Mouse (Mus musculus) 3T3-L1 (cell line): ENCODE data around the gene Rprml.

ENCODE experiments used
- DNase-seq: peaks from one replicate; pipeline ENCODE4 v3.0.0-alpha.2; 2015; ENCODE audit warnings: low read depth, low spot score

Gene Rprml

DNA sequence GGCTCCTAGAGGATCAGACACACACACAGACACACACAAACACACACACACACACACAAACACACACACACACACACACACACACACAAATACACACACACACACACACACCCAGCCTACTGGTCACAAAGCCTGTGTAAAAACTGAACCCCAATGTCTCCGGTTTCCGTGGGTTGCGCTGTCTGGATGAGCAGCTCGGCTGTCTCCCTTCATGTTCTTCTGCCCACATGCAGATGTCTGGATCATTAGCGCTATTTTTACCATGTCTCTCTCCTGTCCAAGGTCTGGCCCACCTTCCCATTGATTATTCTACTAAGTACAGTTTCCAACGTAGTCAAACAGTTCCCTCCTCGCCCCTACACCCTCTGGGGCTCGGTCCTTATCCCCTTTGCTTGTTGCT, 13.7 kb downstream of the Rprml start:
- DNase-seq: no peak

- no peak for DNase-seq
These were observed 16.3 kb downstream of the Rprml start for GRCm38 (mm10) chr11:103665695-103666094.

DNA sequence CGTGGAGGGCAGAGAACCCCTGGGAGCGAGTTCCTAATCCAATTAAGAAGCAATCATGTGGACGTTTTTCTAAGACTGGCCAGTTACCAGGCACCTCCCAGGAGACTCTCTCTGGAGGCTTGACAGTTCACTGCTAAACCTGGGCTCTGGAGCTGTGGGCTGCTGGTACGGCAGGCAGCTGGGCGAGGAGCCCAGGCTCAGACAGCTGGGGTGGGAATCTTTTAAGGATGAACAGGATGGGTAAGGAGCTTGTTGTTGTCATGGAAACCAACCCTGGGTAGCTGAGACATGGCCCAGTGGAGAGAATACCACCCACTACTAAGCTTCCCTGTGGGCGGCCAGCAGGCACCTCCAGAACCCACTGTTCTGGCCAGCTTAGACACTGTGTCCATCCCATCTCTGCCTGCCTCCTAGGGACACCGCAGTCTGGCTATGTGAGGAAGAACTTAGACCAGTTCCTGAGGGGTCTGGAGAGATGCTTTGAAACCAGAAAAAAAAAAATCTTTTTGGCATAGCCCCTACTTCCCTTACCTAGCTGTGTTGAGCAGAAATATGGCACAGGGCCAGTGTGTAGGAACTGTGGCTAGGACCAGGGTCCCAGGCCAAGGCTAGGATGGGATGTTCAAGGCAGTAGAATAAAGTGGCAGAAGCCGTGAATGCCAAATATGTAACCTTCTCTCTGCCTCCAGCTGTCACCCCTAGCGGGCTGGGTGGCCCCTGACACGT, 17.0 kb downstream of the Rprml start:
- DNase-seq: peak; percentile 57

DNA sequence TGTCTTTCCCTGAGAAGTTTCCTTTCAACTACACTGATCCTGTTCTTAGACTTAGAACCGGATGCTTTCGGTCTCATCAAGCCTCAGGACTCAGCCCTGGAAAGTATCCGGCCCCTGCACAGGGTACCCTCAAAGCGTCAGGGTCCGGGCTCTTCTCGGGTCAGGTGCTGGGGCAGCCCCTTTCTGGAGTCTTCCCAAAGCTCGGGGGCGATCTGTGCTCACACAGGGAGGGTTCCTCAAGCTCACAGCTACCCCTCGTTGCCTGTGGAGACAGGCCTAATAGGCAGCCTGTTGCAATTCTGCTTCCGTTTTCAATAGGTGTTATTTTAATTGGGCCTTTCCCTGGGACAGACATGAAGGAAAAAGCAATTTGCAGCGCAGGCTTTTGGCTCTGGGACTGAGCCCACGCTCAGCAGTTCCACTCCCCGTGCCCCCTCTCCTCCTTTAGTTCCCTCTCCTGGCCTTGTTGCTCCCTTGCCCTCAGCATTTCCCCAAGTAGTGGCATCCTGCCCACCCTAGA, 17.6 kb downstream of the Rprml start:
- DNase-seq: no peak

DNA sequence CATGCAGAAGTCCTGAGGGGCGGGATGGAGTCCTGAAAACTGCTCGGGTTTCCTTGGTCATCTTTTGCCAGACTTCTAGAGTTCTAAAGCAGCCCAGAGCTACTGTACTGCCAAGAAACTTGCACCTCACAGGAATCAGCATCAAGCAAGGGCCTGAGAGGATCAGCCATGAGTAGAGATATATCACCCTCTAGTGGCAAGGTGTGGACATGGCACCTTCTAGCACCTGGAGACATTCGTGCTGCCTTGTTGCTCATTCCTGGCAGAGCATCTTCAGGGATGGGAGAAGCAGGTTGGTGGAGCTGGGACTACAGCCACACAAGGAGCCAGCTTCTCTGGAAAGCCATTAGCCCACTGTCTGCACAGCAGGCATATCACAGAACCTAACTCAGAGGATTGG, 26.2 kb downstream of the Rprml start:
- DNase-seq: peak; percentile 76

- DNase-seq: peak; percentile 69
These were observed 27.7 kb downstream of the Rprml start for GRCm38 (mm10) chr11:103677042-103677441.

- DNase-seq: peak; percentile 88
These were observed 34.4 kb downstream of the Rprml start for GRCm38 (mm10) chr11:103683667-103684334.

GRCm38 (mm10) chr11:103685261-103685736, 35.9 kb downstream of the Rprml start:
- DNase-seq: peak; percentile 60

GRCm38 (mm10) chr11:103686706-103687105, 37.3 kb downstream of the Rprml start:
- no peak for DNase-seq

GRCm38 (mm10) chr11:103688271-103688979, 39.1 kb downstream of the Rprml start:
- no peak for DNase-seq

DNA sequence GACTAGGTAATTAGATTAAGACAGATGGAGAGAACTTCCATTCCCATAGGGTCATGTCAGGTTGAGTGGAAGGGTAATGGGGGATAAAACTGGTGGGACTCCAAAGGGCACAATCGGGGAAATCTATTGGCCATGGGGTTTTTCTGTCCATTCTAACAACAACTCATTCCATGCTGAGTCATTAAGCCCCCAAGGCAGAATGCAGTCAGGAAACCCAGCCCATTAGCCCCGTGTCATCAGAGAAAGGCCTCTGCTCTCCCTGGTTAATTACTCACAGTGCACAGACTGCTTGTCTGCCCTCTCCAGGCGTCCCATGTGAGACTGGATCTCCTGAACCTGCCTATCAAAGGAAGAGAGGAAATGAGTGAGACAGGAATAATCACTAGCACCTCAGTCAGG, 39.6 kb downstream of the Rprml start:
- peak; percentile 74 for DNase-seq

GRCm38 (mm10) chr11:103691036-103691435, 41.7 kb downstream of the Rprml start:
- DNase-seq: no peak

DNA sequence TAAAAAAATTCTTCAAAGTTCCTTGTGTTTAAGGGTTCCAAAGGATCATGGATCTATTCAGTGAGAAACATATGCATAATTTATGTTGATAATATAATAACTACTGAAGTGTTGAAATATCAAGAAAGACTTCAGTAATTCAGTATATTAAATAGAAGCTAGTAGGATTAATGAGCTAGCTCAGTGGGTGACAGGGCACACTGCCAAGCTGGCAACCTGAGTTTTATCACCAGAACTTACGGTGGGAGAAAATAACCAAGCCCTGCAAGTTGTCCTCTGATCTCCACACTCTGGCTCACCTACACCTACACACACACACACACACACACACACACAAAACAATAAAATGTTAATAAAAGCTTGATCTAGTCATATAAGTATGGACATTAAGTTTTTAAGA, 43.9 kb downstream of the Rprml start:
- no peak for DNase-seq

DNA sequence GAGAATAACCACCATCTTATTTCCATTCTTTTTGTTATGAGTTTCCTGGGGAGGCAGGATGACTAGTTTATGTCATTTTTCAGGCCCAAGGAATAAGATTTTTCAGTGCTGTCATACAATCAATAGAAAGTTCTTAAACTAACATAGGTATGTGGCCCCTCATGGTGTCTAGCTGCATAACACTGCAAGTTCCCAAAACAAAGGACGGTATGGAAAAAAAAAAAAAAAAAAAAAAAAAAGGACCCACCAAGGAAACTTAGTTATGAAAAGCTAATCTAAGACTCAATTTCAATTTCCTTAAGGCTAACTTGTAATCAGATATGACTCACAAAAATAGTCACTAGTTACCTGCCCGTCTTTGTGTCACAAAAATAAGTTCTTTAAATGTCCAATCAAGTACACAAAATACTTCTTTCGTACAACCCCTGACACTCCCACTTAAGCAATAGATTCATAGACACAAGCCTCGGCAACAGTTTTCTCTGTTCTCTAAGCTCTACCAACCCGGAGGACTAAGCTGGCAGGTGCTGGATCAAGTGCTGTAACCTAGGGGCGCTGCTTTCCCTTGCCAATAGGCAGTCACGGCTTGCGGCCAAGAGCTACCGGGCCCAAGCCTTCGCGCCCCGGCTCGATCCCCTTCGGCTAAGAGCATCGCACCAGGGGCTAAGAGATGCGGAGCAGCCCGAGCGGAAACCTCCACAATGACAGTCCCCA, 47.6 kb downstream of the Rprml start:
- DNase-seq: peak; percentile 73

DNA sequence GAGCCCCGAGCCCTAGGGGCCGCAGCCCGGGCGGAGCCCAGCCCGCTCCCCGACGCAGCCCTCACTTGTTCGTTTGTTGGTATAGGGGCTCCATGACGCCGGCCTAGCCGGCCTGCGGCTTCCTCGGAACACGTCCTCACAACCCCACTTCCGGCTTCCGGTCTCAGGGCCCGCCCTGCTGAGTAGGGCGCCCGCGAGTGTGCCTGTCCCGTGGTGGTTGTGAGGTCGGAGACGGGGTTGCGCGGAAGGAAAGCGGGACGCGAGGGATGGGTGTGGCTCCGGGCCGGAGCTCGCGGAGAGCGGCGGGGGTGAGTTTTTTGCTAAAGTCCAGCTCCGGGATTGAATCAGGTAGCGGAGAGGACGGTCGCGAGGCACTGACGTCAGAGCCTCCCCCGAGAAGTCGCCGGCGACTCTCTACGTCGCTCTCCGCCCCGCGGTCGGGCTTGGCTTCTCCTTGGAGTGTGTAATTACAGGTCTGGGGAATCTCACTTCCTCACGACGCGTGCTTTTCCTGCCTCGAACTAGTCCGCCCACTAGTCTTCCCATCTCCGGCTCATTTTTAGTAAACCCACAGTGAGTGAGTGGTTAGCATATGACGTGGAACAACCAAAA, 48.3 kb downstream of the Rprml start, which contains the start of gene Gosr2:
Gene Gosr2, minus strand, starts transcription at position 334 of the 612 bp plus-strand sequence.
- peak; percentile 94 for DNase-seq

GRCm38 (mm10) chr11:103698226-103698625, 48.9 kb downstream of the Rprml start:
- peak; percentile 46 for DNase-seq
